Mouse (Mus musculus): ENCODE measurements around the gene Fitm2.

DNA sequence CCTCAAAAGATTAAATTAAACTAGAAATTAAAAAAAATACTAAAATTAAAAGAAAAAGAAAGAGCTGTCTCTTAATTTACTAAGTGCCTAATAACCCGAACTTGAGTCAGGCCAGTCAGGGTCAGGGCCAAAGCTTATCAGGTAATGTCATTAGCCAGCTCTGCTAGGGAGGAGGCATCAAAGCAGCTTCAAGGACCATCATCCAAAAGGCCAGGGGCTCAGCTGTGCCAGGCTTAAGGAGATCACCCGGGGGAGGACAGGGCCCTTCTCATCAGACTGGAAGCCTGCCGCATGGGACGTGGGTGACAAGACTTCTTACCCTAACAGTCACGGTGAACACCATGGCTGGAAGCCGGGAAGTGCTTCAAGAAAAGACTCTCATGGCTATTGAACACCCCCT is 4.8 kb downstream of the Fitm2 start:
- TF ChIP-seq CTCF (IDR thresholded peaks at IDR 0.05; ENCODE audit: borderline replicate concordance, control insufficient read depth, extremely low read depth, insufficient read depth, low read length, poor library complexity) (no peak), POLR2A (IDR thresholded peaks at IDR 0.05; ENCODE audit: control insufficient read depth, extremely low read depth, insufficient read depth, low read length, poor library complexity) (no peak)
